Mouse (Mus musculus) heart, embryonic 11.5 days (tissue): Measurements from ENCODE around the gene Lgals1. TPM values are rescaled to one million over a fixed set of nuclear protein-coding genes. Genes with fewer than 3 reads are reported as not detected.

ENCODE experiments used
- ATAC-seq: fragments of 200-750 bp; cut with Nextera tagmentation; replicated peaks from 2 replicates; pipeline ENCODE4 v1.8.0; 2017; ENCODE audit warnings: moderate library complexity; ENCODE audit not compliant: insufficient number of reproducible peaks, low FRiP score, low TSS enrichment
- H3K27ac ChIP-seq: fragments of 300-500 bp; sonication (generic); 2 replicates; pipeline ENCODE4 v1.5.1; 2014; ENCODE audit warnings: mild to moderate bottlenecking, low read depth, low read length
- H3K27me3 ChIP-seq: fragments of 300-500 bp; sonication (generic); 2 replicates; pipeline ENCODE4 v1.6.1; 2014; ENCODE audit warnings: mild to moderate bottlenecking, low read length, mixed read lengths; ENCODE audit not compliant: control insufficient read depth, insufficient read depth
- H3K36me3 ChIP-seq: fragments of 300-500 bp; sonication (generic); 2 replicates; pipeline ENCODE4 v1.6.1; 2014; ENCODE audit warnings: mild to moderate bottlenecking, low read length, moderate library complexity, mixed read lengths; ENCODE audit not compliant: control insufficient read depth, insufficient read depth
- H3K4me1 ChIP-seq: fragments of 300-500 bp; sonication (generic); 2 replicates; pipeline ENCODE4 v1.6.1; 2014; ENCODE audit warnings: low read length; ENCODE audit not compliant: control insufficient read depth, insufficient read depth
- H3K4me2 ChIP-seq: fragments of 300-500 bp; sonication (generic); 2 replicates; pipeline ENCODE4 v1.6.1; 2014; ENCODE audit warnings: mild to moderate bottlenecking, moderate library complexity
- H3K4me3 ChIP-seq: fragments of 300-500 bp; sonication (generic); 2 replicates; pipeline ENCODE4 v1.5.1; 2014; ENCODE audit warnings: low read depth, low read length
- H3K9ac ChIP-seq: fragments of 300-500 bp; sonication (generic); 2 replicates; pipeline ENCODE4 v1.6.1; 2014; ENCODE audit warnings: mild to moderate bottlenecking, low read depth, low read length, moderate library complexity
- H3K9me3 ChIP-seq: fragments of 300-500 bp; sonication (generic); replicated peaks from 2 replicates; pipeline ENCODE4 v1.6.1; 2016; ENCODE audit warnings: low read length; ENCODE audit not compliant: control insufficient read depth
- whole genome bisulfite sequencing: fragments of 180-500 bp; shearing (Covaris S2); extraction: QIAGEN DNeasy Blood & Tissue Kit; methylation state at CpG from one replicate; pipeline ENCODE4 v1.1.7; 2014; ENCODE audit not compliant: insufficient replicate concordance; 5-methylcytosine and 5-hydroxymethylcytosine counted together
- polyA plus RNA-seq: library from polyadenylated mRNA; unstranded; fragments of >200 nt; fragmentation: Nextera tagmentation; extraction: Ambion mirVana; gene quantifications from 2 replicates; pipeline ENCODE4 v1.2.1, GENCODE M21; 2014

The Lgals1 gene
- polyA plus RNA-seq, 1 experiment from 2014 or later, result 566 TPM

DNA sequence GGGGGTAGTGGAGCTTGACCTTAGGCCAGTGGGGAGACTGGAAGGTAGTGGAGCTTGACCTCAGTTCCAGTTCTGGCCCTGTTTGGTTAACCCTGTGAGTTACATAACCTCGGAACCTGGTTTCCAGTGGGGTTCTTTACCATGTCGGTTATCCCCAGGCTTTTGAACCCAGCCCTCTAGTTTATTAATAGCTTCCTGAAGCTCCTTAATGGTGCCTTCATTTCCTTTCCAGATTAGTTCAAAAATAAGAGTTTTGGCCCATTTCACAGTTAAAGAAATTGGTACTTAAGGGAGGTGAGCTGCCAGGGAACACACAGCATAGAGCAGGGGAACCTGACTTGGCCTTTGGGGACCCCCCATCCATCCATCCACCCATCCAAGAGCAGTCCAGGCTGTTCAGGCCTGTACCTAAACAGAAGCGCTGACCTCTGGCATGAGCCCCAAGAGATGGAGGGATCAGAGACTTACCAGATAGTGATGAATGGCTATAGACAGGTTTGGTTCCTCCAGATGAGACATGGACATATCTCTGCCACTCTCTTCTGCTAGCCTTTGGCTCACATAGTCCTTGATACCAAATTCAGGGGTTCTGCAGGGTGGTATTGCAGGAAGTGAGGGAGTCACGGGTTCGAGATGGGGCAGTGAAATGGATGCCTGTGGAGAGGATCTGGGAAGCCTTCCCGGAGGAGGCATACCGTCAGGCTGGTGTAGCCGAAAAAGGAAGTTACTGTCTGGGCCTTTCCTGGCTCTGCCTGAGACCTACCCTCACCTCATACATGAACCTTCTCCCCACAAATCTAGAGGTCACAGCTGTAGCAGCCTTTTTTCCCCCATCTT, 11.5 kb upstream of the Lgals1 start:
- no peaks in the 10 kb centered on the region for H3K27me3 ChIP-seq
- H3K4me1 ChIP-seq, result peaks cover 22% of the 10 kb centered on the region
- no peaks in the 10 kb centered on the region for H3K9me3 ChIP-seq
- H3K4me3 ChIP-seq, result peak overlapping the region; percentile 72
- H3K9ac ChIP-seq, result peak overlapping the region; percentile 86
- 50% methylated on average over 8 of the region's 8 CpGs for WGBS
- ATAC-seq, result no peak
- H3K4me2 ChIP-seq, result peak overlapping the region; percentile 99
- no peak overlapping the region for H3K27ac ChIP-seq
- H3K36me3 ChIP-seq, result peaks cover 5% of the 10 kb centered on the region; the same call in 1 of the 2 replicates

GRCm38 (mm10) chr15:78915660-78916017, 10.9 kb upstream of the Lgals1 start:
- Histone ChIP-seq H3K4me3 (peak overlapping the region; percentile 17; the same call in 1 of the 2 replicates), H3K9ac (no peak overlapping the region), H3K27me3 (no peaks in the 10 kb centered on the region), H3K9me3 (no peaks in the 10 kb centered on the region), H3K27ac (no peak overlapping the region), H3K4me2 (peak overlapping the region; percentile 99), H3K36me3 (peaks cover 2% of the 10 kb centered on the region; the same call in 1 of the 2 replicates), H3K4me1 (peaks cover 22% of the 10 kb centered on the region)
- no peak for ATAC-seq
- 3% methylated on average over 8 of the region's 8 CpGs for WGBS

- 66% methylated on average over 12 of the region's 12 CpGs for WGBS
- Histone ChIP-seq H3K27ac (no peak overlapping the region), H3K9me3 (no peaks in the 10 kb centered on the region), H3K27me3 (no peaks in the 10 kb centered on the region), H3K4me1 (peaks cover 22% of the 10 kb centered on the region), H3K36me3 (peaks cover 2% of the 10 kb centered on the region; the same call in 1 of the 2 replicates), H3K4me2 (peak overlapping the region; percentile 99), H3K9ac (no peak overlapping the region), H3K4me3 (peak overlapping the region; percentile 17; the same call in 1 of the 2 replicates)
- no peak for ATAC-seq
Observed at GRCm38 (mm10) chr15:78916052-78916826, 10.3 kb upstream of the Lgals1 start.

- H3K4me2 ChIP-seq, result no peak overlapping the region
- no peak overlapping the region for H3K27ac ChIP-seq
- no peaks in the 10 kb centered on the region for H3K9me3 ChIP-seq
- no peak for ATAC-seq
- no peak overlapping the region for H3K9ac ChIP-seq
- H3K4me3 ChIP-seq, result no peak overlapping the region
- H3K36me3 ChIP-seq, result no peaks in the 10 kb centered on the region
- no peaks in the 10 kb centered on the region for H3K27me3 ChIP-seq
- H3K4me1 ChIP-seq, result peaks cover 22% of the 10 kb centered on the region
- WGBS, result 94% methylated on average over 23 of the region's 23 CpGs
Observed at GRCm38 (mm10) chr15:78918126-78918525, 8.4 kb upstream of the Lgals1 start.

DNA sequence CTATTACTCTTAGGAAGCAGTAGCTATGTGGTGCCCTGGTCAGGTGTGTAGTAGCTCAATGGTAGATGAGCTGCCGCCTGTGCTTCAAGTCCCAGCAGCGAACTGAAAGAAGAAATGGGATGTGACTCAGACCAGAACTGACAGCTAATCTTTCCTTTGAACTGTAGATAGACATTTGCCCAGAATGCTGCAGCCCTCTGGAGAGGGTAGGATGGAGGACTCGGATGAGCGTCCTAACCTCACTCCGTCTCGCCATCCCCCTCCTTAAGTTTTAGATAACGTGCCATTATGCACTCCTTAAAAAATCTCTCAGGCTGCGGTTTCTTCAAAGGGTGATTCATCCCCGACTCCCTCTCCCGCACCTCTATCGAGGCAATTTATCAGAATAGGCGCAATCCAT, 6.6 kb upstream of the Lgals1 start:
- Histone ChIP-seq H3K9ac (no peak overlapping the region), H3K4me3 (no peak overlapping the region), H3K4me2 (no peak overlapping the region), H3K27me3 (no peaks in the 10 kb centered on the region), H3K4me1 (peaks cover 12% of the 10 kb centered on the region), H3K36me3 (no peaks in the 10 kb centered on the region), H3K9me3 (no peaks in the 10 kb centered on the region), H3K27ac (no peak overlapping the region)
- no peak for ATAC-seq
- WGBS, result 63% methylated on average over 12 of the region's 12 CpGs

- 63% methylated on average over 7 of the region's 7 CpGs for WGBS
- ATAC-seq, result peak; percentile 52; the same call in 1 of the 2 replicates
- H3K9me3 ChIP-seq, result no peaks in the 10 kb centered on the region
- H3K27me3 ChIP-seq, result no peaks in the 10 kb centered on the region
- H3K27ac ChIP-seq, result peak overlapping the region; percentile 65
- no peaks in the 10 kb centered on the region for H3K36me3 ChIP-seq
- peak overlapping the region; percentile 33 for H3K4me2 ChIP-seq
- peaks cover 28% of the 10 kb centered on the region for H3K4me1 ChIP-seq
- H3K4me3 ChIP-seq, result no peak overlapping the region
- no peak overlapping the region; the same call in 1 of the 2 replicates for H3K9ac ChIP-seq
Observed at GRCm38 (mm10) chr15:78922700-78923099, 3.8 kb upstream of the Lgals1 start.

DNA sequence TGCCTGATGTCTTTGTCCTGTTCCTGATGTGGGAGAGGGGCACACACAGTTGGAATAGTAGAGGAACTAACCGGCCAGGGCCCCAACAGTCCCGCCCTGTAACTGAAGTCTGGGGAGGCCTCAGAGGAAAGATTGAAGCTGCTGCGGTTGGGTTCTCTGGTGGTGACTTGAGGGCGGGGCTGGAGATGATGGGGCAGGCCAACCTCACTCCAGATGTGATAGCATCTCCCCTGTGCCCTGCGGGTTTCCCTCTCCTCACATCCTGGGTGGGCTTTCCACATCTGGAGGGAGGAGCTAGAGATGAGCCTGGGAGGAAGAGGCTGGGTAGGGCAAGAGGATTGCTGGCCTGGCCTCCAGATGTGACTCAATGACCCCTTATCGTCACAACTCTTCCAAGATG, 2.9 kb upstream of the Lgals1 start:
- H3K9ac ChIP-seq, result no peak overlapping the region
- H3K27ac ChIP-seq, result peak overlapping the region; percentile 65
- WGBS, result 53% methylated on average over 6 of the region's 6 CpGs

GRCm38 (mm10) chr15:78925129-78925528, 1.4 kb upstream of the Lgals1 start:
- Histone ChIP-seq H3K4me3 (no peak overlapping the region), H3K36me3 (0 out of 2 replicates have a peak, but pooled peaks cover 2% of the 10 kb centered on the region), H3K27ac (peak overlapping the region; percentile 91; the same call in 1 of the 2 replicates), H3K27me3 (no peaks in the 10 kb centered on the region), H3K9me3 (no peaks in the 10 kb centered on the region), H3K9ac (peak overlapping the region; percentile 68; the same call in 1 of the 2 replicates), H3K4me1 (peaks cover 34% of the 10 kb centered on the region), H3K4me2 (0 out of 2 replicates have a peak overlapping the region, but pooled peaks have one; percentile 88)
- 28% methylated on average over 8 of the region's 8 CpGs for WGBS
- no peak for ATAC-seq

More for the DNA sequence above, 2.9 kb upstream of the Lgals1 start:
- peaks cover 34% of the 10 kb centered on the region for H3K4me1 ChIP-seq
- no peaks in the 10 kb centered on the region for H3K27me3 ChIP-seq
- H3K36me3 ChIP-seq, result no peaks in the 10 kb centered on the region
- H3K4me2 ChIP-seq, result peak overlapping the region; percentile 23
- H3K4me3 ChIP-seq, result no peak overlapping the region
- H3K9me3 ChIP-seq, result no peaks in the 10 kb centered on the region
- ATAC-seq, result no peak
